Mouse (Mus musculus): ENCODE results near the gene Ppp1r14a. TPM values are rescaled to one million over a fixed set of nuclear protein-coding genes. Genes with fewer than 3 reads are reported as not detected.
A peak's percentile ranks its signal among the peaks of the same experiment; 100 is the strongest.

The Ppp1r14a gene
- polyA plus RNA-seq, 1 experiment from 2014 or later = 5.5 TPM

DNA sequence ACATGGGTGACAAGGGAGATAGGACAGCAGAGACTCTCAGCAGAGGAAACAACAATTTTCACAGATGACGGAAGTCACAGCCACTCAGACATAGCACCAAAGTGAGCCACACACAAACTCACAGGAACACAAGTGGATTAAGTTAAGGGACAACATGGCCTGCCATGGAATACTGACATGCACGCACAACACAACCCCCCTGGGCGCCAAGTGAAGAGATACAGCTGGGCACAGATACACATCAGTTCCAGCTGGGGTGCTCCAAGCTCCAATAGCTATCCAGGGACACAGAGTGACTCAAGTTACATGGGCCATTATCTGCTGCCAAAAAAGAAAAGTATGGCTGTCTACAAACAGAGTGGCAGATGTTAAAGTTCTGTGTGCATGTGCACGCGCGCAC, 748 bp downstream of the Ppp1r14a start:
- WGBS (ENCODE audit: insufficient replicate concordance) = 85% methylated on average over 6 of the region's 6 CpGs

GRCm38 (mm10) chr7:29290691-29291485, 1.8 kb downstream of the Ppp1r14a start:
- DNase-seq = no peak
- 65% methylated on average over 11 of the region's 11 CpGs for WGBS (ENCODE audit: insufficient replicate concordance)
- Histone ChIP-seq H3K4me3 (ENCODE audit: low read depth, low read length) (no peak overlapping the region), H3K4me2 (ENCODE audit: low read depth, low read length) (peak overlapping the region; percentile 19; the same call in 1 of the 2 replicates), H3K4me1 (ENCODE audit: insufficient read depth) (peaks cover 22% of the 10 kb centered on the region), H3K9ac (replicated peaks) (no peak overlapping the region; the same call in 1 of the 2 replicates), H3K27ac (ENCODE audit: low read depth) (no peak overlapping the region), H3K27me3 (ENCODE audit: insufficient read depth, low read length) (0 out of 2 replicates have a peak, but pooled peaks cover 7% of the 10 kb centered on the region), H3K36me3 (replicated peaks; ENCODE audit: insufficient read depth, low read length) (no peaks in the 10 kb centered on the region), H3K9me3 (ENCODE audit: low read length) (no peaks in the 10 kb centered on the region)
- no peak for ATAC-seq
- TF ChIP-seq CTCF (IDR thresholded peaks at IDR 0.05; ENCODE audit: low read depth) = no peak
- TF ChIP-seq EP300 (IDR thresholded peaks at IDR 0.05; ENCODE audit: low read depth) = no peak

More for the DNA sequence above, 748 bp downstream of the Ppp1r14a start:
- no peak overlapping the region for H3K27ac ChIP-seq (ENCODE audit: low read depth)
- no peaks in the 10 kb centered on the region for H3K36me3 ChIP-seq (replicated peaks; ENCODE audit: insufficient read depth, low read length)
- H3K4me2 ChIP-seq (ENCODE audit: low read depth, low read length) = peak overlapping the region; percentile 89; the same call in 1 of the 2 replicates
- H3K4me3 ChIP-seq (ENCODE audit: low read depth, low read length) = peak overlapping the region; percentile 53; the same call in 1 of the 2 replicates
- H3K9me3 ChIP-seq (ENCODE audit: low read length) = no peaks in the 10 kb centered on the region
- no peak for ATAC-seq
- peaks cover 22% of the 10 kb centered on the region for H3K4me1 ChIP-seq (ENCODE audit: insufficient read depth)
- no peak overlapping the region; the same call in 1 of the 2 replicates for H3K9ac ChIP-seq (replicated peaks)
- DNase-seq = no peak
- TF ChIP-seq EP300 (IDR thresholded peaks at IDR 0.05; ENCODE audit: low read depth) (no peak), CTCF (IDR thresholded peaks at IDR 0.05; ENCODE audit: low read depth) (no peak)
- H3K27me3 ChIP-seq (ENCODE audit: insufficient read depth, low read length) = 0 out of 2 replicates have a peak, but pooled peaks cover 7% of the 10 kb centered on the region

GRCm38 (mm10) chr7:29291616-29292457, 2.7 kb downstream of the Ppp1r14a start:
- H3K36me3 ChIP-seq (replicated peaks; ENCODE audit: insufficient read depth, low read length) = no peaks in the 10 kb centered on the region
- H3K9ac ChIP-seq (replicated peaks) = no peak overlapping the region
- no peaks in the 10 kb centered on the region for H3K9me3 ChIP-seq (ENCODE audit: low read length)
- peaks cover 22% of the 10 kb centered on the region for H3K4me1 ChIP-seq (ENCODE audit: insufficient read depth)
- H3K4me2 ChIP-seq (ENCODE audit: low read depth, low read length) = no peak overlapping the region
- 44% methylated on average over 7 of the region's 7 CpGs for WGBS (ENCODE audit: insufficient replicate concordance)
- H3K27ac ChIP-seq (ENCODE audit: low read depth) = no peak overlapping the region
- DNase-seq (no peak), ATAC-seq (no peak)
- no peak overlapping the region for H3K4me3 ChIP-seq (ENCODE audit: low read depth, low read length)
- TF ChIP-seq EP300 (IDR thresholded peaks at IDR 0.05; ENCODE audit: low read depth) = no peak
- no peak for TF ChIP-seq CTCF (IDR thresholded peaks at IDR 0.05; ENCODE audit: low read depth)
- H3K27me3 ChIP-seq (ENCODE audit: insufficient read depth, low read length) = 0 out of 2 replicates have a peak, but pooled peaks cover 7% of the 10 kb centered on the region

- Histone ChIP-seq H3K27me3 (ENCODE audit: insufficient read depth, low read length) (0 out of 2 replicates have a peak, but pooled peaks cover 7% of the 10 kb centered on the region), H3K4me2 (ENCODE audit: low read depth, low read length) (no peak overlapping the region), H3K27ac (ENCODE audit: low read depth) (no peak overlapping the region), H3K4me3 (ENCODE audit: low read depth, low read length) (no peak overlapping the region), H3K4me1 (ENCODE audit: insufficient read depth) (peaks cover 22% of the 10 kb centered on the region), H3K9me3 (ENCODE audit: low read length) (no peaks in the 10 kb centered on the region), H3K36me3 (replicated peaks; ENCODE audit: insufficient read depth, low read length) (no peaks in the 10 kb centered on the region), H3K9ac (replicated peaks) (no peak overlapping the region)
- no peak for ATAC-seq
- DNase-seq = no peak
- WGBS (ENCODE audit: insufficient replicate concordance) = 36% methylated on average over 8 of the region's 8 CpGs
- TF ChIP-seq EP300 (IDR thresholded peaks at IDR 0.05; ENCODE audit: low read depth) = no peak
- no peak for TF ChIP-seq CTCF (IDR thresholded peaks at IDR 0.05; ENCODE audit: low read depth)
Measured at GRCm38 (mm10) chr7:29292458-29293098, 3.5 kb downstream of the Ppp1r14a start.

DNA sequence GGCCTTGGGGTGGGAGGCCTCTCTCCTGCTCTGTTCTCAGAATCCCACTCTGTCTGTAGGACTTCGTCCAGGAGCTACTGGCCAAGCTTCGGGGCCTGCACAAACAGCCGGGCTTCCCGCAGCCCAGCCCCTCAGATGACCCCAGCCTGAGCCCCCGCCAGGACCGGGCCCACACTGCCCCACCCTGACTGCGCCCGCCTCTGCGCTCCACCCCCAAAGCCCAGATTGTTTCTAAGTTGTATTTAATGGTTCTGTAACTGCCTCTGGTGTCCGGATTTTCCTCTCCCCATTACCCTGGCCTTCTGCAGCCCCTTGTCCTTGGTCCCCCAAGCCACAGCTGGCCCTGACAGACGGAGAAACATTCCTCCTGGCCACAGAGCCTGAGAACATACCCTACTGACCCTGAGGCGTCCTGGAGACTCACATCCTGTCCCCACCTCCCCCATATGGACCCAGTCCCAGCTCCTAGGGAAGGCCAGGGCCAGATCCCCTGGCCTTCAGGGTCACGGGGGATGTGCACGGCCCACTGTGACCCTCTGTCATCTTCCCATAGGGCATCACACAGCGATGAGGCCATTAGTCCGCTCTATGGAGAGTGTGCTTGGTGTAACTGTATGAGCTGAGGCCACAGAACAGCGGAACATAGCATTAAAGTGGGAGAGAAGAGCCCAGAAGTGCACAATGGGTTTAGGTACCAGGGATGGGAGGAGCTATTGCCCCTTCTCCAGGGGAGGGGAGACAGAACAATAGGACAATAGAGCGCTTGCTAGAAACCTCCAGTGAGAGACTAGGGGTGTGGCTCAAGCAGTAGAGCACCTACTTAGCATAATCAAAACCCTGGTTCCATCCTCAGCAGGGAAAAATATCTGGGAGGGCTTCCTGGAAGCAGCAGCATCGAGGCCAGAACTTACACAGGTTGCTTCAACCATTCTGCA, 4.3 kb downstream of the Ppp1r14a start:
- Histone ChIP-seq H3K9me3 (ENCODE audit: low read length) (no peaks in the 10 kb centered on the region), H3K27ac (ENCODE audit: low read depth) (no peak overlapping the region), H3K4me3 (ENCODE audit: low read depth, low read length) (no peak overlapping the region), H3K36me3 (replicated peaks; ENCODE audit: insufficient read depth, low read length) (no peaks in the 10 kb centered on the region), H3K4me1 (ENCODE audit: insufficient read depth) (peaks cover 22% of the 10 kb centered on the region), H3K4me2 (ENCODE audit: low read depth, low read length) (no peak overlapping the region), H3K9ac (replicated peaks) (no peak overlapping the region), H3K27me3 (ENCODE audit: insufficient read depth, low read length) (0 out of 2 replicates have a peak, but pooled peaks cover 7% of the 10 kb centered on the region)
- TF ChIP-seq EP300 (IDR thresholded peaks at IDR 0.05; ENCODE audit: low read depth) (no peak), CTCF (IDR thresholded peaks at IDR 0.05; ENCODE audit: low read depth) (no peak)
- ATAC-seq = no peak
- DNase-seq = no peak
- WGBS (ENCODE audit: insufficient replicate concordance) = 72% methylated on average over 19 of the region's 19 CpGs

Data from liver, postnatal 0 days (tissue).